Mouse (Mus musculus) megakaryocyte, embryonic 14.5 days (primary cell): ENCODE results near the gene Ankrd52. TPM values are rescaled to one million over a fixed set of nuclear protein-coding genes. Genes with fewer than 3 reads are reported as not detected.

Source experiments
- H3K27me3 ChIP-seq: replicated peaks from 2 replicates; pipeline ENCODE3; 2012; ENCODE audit warnings: inconsistent platforms
- H3K36me3 ChIP-seq: replicated peaks from 2 replicates; pipeline ENCODE3; 2012; ENCODE audit warnings: low read length, inconsistent platforms, mixed read lengths
- H3K4me1 ChIP-seq: 2 replicates; pipeline ENCODE4 v1.6.1; 2012; ENCODE audit warnings: inconsistent platforms
- H3K4me3 ChIP-seq: replicated peaks from 2 replicates; pipeline ENCODE3; 2012; ENCODE audit warnings: moderate library complexity, mild to moderate bottlenecking, inconsistent platforms
- H3K9me3 ChIP-seq: 2 replicates; pipeline ENCODE4 v1.6.1; 2012; ENCODE audit warnings: inconsistent platforms
- FLI1 ChIP-seq: IDR thresholded peaks from 2 replicates; pipeline ENCODE4 v1.6.1; 2012; ENCODE audit warnings: low read length, inconsistent platforms, mixed read lengths
- GATA1 ChIP-seq: IDR thresholded peaks from 3 replicates; pipeline ENCODE4 v1.6.1; 2012; ENCODE audit warnings: mixed read lengths, low read length, inconsistent platforms, borderline replicate concordance
- polyA plus RNA-seq: library from polyadenylated mRNA; stranded (reverse); fragments of >175 nt; gene quantifications from 2 replicates; pipeline ENCODE4 v1.2.3, GENCODE M21; 2012; ENCODE audit warnings: low replicate concordance; ENCODE audit not compliant: insufficient read depth

Gene Ankrd52
- polyA plus RNA-seq, 1 experiment: 19.7 TPM

- TF ChIP-seq GATA1 (no peak), FLI1 (no peak)
- peaks cover 34% of the 10 kb centered on the region for H3K4me1 ChIP-seq
- H3K36me3 ChIP-seq: peaks cover 52% of the 10 kb centered on the region
- peak overlapping the region; percentile 96 for H3K4me3 ChIP-seq
- H3K27me3 ChIP-seq: no peaks in the 10 kb centered on the region
- no peaks in the 10 kb centered on the region for H3K9me3 ChIP-seq
These were observed 1.5 kb downstream of the Ankrd52 start for GRCm38 (mm10) chr10:128378462-128378861.

GRCm38 (mm10) chr10:128379260-128379659, 2.3 kb downstream of the Ankrd52 start:
- TF ChIP-seq FLI1: no peak
- H3K27me3 ChIP-seq: no peaks in the 10 kb centered on the region
- H3K9me3 ChIP-seq: no peaks in the 10 kb centered on the region
- H3K4me3 ChIP-seq: peak overlapping the region; percentile 44
- peaks cover 59% of the 10 kb centered on the region for H3K36me3 ChIP-seq
- H3K4me1 ChIP-seq: peaks cover 32% of the 10 kb centered on the region

GRCm38 (mm10) chr10:128380565-128380964, 3.6 kb downstream of the Ankrd52 start:
- Histone ChIP-seq H3K4me1 (peaks cover 32% of the 10 kb centered on the region), H3K36me3 (peaks cover 73% of the 10 kb centered on the region), H3K27me3 (no peaks in the 10 kb centered on the region), H3K9me3 (no peaks in the 10 kb centered on the region), H3K4me3 (no peak overlapping the region)
- TF ChIP-seq GATA1: no peak
- no peak for TF ChIP-seq FLI1

- Histone ChIP-seq H3K27me3 (no peaks in the 10 kb centered on the region), H3K9me3 (no peaks in the 10 kb centered on the region), H3K36me3 (peaks cover 92% of the 10 kb centered on the region), H3K4me3 (no peak overlapping the region), H3K4me1 (peaks cover 31% of the 10 kb centered on the region)
- TF ChIP-seq GATA1: no peak
These were observed 5.6 kb downstream of the Ankrd52 start for GRCm38 (mm10) chr10:128382482-128382881.

DNA sequence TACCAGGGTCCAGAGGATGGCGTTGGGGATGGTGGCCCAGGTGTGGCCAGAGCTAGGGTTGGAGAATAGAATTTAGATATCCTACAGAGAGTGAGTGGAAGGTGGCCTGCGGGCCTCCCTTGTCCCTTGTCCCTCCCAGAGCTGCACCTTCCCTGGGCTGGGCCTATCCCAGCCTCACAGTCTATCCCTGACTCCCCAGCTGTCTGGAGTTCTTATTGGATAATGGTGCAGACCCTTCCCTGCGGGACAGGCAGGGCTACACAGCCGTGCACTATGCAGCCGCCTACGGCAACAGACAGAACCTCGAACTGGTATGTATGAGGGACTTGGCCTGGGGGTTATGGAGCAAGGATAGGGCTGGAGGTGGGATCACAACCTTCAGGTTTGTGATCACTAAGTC, 9.0 kb downstream of the Ankrd52 start:
- peaks cover 34% of the 10 kb centered on the region for H3K4me1 ChIP-seq
- no peaks in the 10 kb centered on the region for H3K27me3 ChIP-seq
- no peak for TF ChIP-seq GATA1
- no peak for TF ChIP-seq FLI1
- H3K36me3 ChIP-seq: peaks cover 97% of the 10 kb centered on the region
- H3K4me3 ChIP-seq: no peak overlapping the region
- no peaks in the 10 kb centered on the region for H3K9me3 ChIP-seq

DNA sequence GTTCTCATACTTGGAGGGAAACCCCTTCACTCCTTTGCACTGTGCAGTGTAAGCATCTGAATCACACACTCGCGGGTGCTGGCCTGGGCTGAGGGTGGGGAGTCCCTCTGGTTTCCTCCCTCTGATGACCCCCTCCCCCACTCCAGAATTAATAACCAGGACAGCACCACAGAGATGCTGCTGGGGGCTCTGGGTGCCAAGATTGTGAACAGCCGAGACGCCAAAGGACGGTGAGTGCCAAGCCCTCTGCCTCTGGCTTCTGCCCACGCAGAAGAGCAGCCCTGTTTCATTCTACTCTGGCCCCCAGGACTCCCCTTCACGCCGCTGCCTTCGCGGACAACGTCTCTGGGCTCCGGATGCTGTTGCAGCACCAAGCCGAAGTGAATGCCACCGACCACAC, 12.0 kb downstream of the Ankrd52 start:
- Histone ChIP-seq H3K36me3 (peaks cover 99% of the 10 kb centered on the region), H3K9me3 (no peaks in the 10 kb centered on the region), H3K4me3 (no peak overlapping the region), H3K27me3 (no peaks in the 10 kb centered on the region), H3K4me1 (peaks cover 37% of the 10 kb centered on the region)
- TF ChIP-seq FLI1 (no peak), GATA1 (no peak)

DNA sequence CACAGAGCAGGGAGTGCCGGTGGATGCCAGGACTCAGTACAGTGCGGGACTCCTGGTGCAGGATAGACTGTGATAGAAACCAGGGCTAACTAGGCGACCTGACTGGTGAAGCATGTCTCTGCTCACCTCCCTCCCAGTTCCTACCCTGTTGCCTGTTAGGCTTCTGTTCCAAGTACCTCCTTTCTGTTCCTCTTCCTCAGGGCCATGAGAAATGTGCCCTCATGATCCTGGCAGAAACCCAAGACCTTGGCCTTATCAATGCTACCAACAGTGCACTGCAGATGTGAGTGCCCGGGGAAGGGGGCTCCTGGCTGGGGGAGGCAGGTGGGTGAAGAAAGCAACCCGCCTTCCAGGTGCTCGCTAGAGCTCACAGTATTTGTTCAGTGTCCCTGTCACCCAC, 12.7 kb downstream of the Ankrd52 start:
- TF ChIP-seq FLI1 (no peak), GATA1 (no peak)
- peaks cover 99% of the 10 kb centered on the region for H3K36me3 ChIP-seq
- H3K9me3 ChIP-seq: no peaks in the 10 kb centered on the region

GRCm38 (mm10) chr10:128390366-128390765, 13.5 kb downstream of the Ankrd52 start:
- Histone ChIP-seq H3K27me3 (no peaks in the 10 kb centered on the region), H3K4me3 (no peak overlapping the region), H3K4me1 (peaks cover 37% of the 10 kb centered on the region), H3K9me3 (no peaks in the 10 kb centered on the region), H3K36me3 (peaks cover 98% of the 10 kb centered on the region)
- no peak for TF ChIP-seq GATA1
- no peak for TF ChIP-seq FLI1

More for the DNA sequence above, 12.7 kb downstream of the Ankrd52 start:
- Histone ChIP-seq H3K4me1 (peaks cover 37% of the 10 kb centered on the region), H3K4me3 (no peak overlapping the region), H3K27me3 (no peaks in the 10 kb centered on the region)

- Histone ChIP-seq H3K36me3 (peaks cover 98% of the 10 kb centered on the region), H3K9me3 (no peaks in the 10 kb centered on the region), H3K4me3 (no peak overlapping the region), H3K27me3 (no peaks in the 10 kb centered on the region), H3K4me1 (peaks cover 35% of the 10 kb centered on the region)
- TF ChIP-seq GATA1: no peak
- no peak for TF ChIP-seq FLI1
These were observed 14.9 kb downstream of the Ankrd52 start for GRCm38 (mm10) chr10:128391850-128392249.

GRCm38 (mm10) chr10:128396017-128396673, 19.2 kb downstream of the Ankrd52 start:
- H3K36me3 ChIP-seq: peaks cover 82% of the 10 kb centered on the region
- no peaks in the 10 kb centered on the region for H3K9me3 ChIP-seq
- no peak overlapping the region for H3K4me3 ChIP-seq
- peaks cover 24% of the 10 kb centered on the region for H3K4me1 ChIP-seq
- H3K27me3 ChIP-seq: no peaks in the 10 kb centered on the region
- TF ChIP-seq GATA1 (no peak), FLI1 (no peak)
